8 mouse cellular contexts compared by ENCODE assay signal in the genomic region with DNA sequence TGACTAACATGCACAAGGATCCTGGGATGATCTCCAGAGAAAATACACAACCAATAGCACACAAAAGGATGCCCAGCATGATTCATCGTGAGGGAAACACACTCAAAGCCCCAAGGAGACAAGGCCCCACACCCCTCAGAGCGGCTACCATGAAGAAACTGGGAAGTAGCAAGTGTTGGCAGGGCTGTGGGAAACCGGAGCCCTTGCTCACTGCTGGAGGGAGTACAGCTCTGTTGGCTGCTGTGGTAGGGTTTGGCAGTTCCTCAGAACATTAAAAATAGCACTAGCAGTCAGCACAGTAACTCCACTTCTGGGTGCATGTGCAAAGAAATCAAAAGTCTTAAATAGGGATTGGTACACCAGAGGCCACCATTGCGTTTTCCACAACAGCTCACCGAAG. TPM values are rescaled to one million over a fixed set of nuclear protein-coding genes. Genes with fewer than 3 reads are reported as not detected.
DNase-seq lines count a peak whose midpoint lies in the region; ATAC-seq and TF ChIP-seq lines count a peak whose summit lies in the region.

No protein-coding gene starts in this region.

- intact Hi-C loops in gastrocnemius, postnatal 14 days (cut with DNase I; ENCODE audit: low total_unique reads), result no loop called here

- H3K36me3 ChIP-seq in hindbrain, postnatal 0 days (ENCODE audit: insufficient read depth, low read length), result peaks cover under 1% of the 10 kb centered on the region; the same call in 1 of the 2 replicates
- H3K36me3 ChIP-seq in hindbrain, embryonic 14.5 days (replicated peaks; ENCODE audit: control insufficient read depth, insufficient read depth), result peaks cover 18% of the 10 kb centered on the region; the same call in 1 of the 2 replicates
- 0 out of 2 replicates have a peak, but pooled peaks cover 4% of the 10 kb centered on the region for H3K36me3 ChIP-seq in midbrain, embryonic 16.5 days (ENCODE audit: control insufficient read depth, insufficient read depth, low read length)

- ATAC-seq in hindbrain, postnatal 0 days, result no peak
- ATAC-seq in hindbrain, embryonic 14.5 days (ENCODE audit: low FRiP score), result no peak
- ATAC-seq in midbrain, embryonic 16.5 days, result no peak

- WGBS in hindbrain, postnatal 0 days, result 66% methylated on average over 5 of the region's 5 CpGs
- 86% methylated on average over 5 of the region's 5 CpGs for WGBS in hindbrain, embryonic 14.5 days
- WGBS in midbrain, embryonic 16.5 days, result 89% methylated on average over 5 of the region's 5 CpGs

- peak; percentile 37 for DNase-seq in hindbrain, postnatal 0 days (ENCODE audit: low spot score)
- DNase-seq in hindbrain, embryonic 14.5 days (ENCODE audit: low spot score), result no peak
- peak; percentile 91 for DNase-seq in adipocyte (ENCODE audit: low spot score)
- DNase-seq in gastrocnemius, postnatal 14 days, result peak; percentile 89
- DNase-seq in layer of hippocampus, postnatal 14 days (ENCODE audit: low spot score in 2 of 2), result peak; percentile 51 to 80
- DNase-seq in naive thymus-derived CD4-positive, alpha-beta T cell, adult 2 months (ENCODE audit: low read depth), result peak; percentile 35
- no peak for DNase-seq in T-cell, adult 2 months (ENCODE audit: low spot score)

- no peaks in the 10 kb centered on the region for H3K27me3 ChIP-seq in hindbrain, postnatal 0 days (ENCODE audit: insufficient read depth, low read length)
- no peaks in the 10 kb centered on the region for H3K27me3 ChIP-seq in hindbrain, embryonic 14.5 days (ENCODE audit: control insufficient read depth, insufficient read depth, low read length)
- H3K27me3 ChIP-seq in midbrain, embryonic 16.5 days (ENCODE audit: control insufficient read depth, insufficient read depth, low read depth, low read length), result no peaks in the 10 kb centered on the region

- no peaks in the 10 kb centered on the region for H3K9me3 ChIP-seq in hindbrain, postnatal 0 days (ENCODE audit: low read length)
- H3K9me3 ChIP-seq in hindbrain, embryonic 14.5 days (ENCODE audit: control insufficient read depth, low read length), result no peaks in the 10 kb centered on the region
- H3K9me3 ChIP-seq in midbrain, embryonic 16.5 days (replicated peaks; ENCODE audit: control insufficient read depth, low read length, poor library complexity, severe bottlenecking), result no peaks in the 10 kb centered on the region

- H3K27ac ChIP-seq in hindbrain, postnatal 0 days, result no peak overlapping the region; the same call in 1 of the 2 replicates
- H3K27ac ChIP-seq in hindbrain, embryonic 14.5 days, result no peak overlapping the region
- H3K27ac ChIP-seq in midbrain, embryonic 16.5 days (ENCODE audit: low read length), result no peak overlapping the region

- H3K9ac ChIP-seq in hindbrain, postnatal 0 days (replicated peaks; ENCODE audit: low read length), result no peak overlapping the region
- no peak overlapping the region for H3K9ac ChIP-seq in hindbrain, embryonic 14.5 days
- no peak overlapping the region for H3K9ac ChIP-seq in midbrain, embryonic 16.5 days (ENCODE audit: low read depth, low read length)

- TF ChIP-seq CTCF in hindbrain, postnatal 0 days (IDR thresholded peaks at IDR 0.05; ENCODE audit: low read depth), result no peak

- no peaks in the 10 kb centered on the region; the same call in 1 of the 2 replicates for H3K4me1 ChIP-seq in hindbrain, postnatal 0 days (ENCODE audit: insufficient read depth, low read length)
- H3K4me1 ChIP-seq in hindbrain, embryonic 14.5 days (replicated peaks; ENCODE audit: control insufficient read depth, insufficient read depth, low read length), result no peaks in the 10 kb centered on the region
- H3K4me1 ChIP-seq in midbrain, embryonic 16.5 days (ENCODE audit: control insufficient read depth, insufficient read depth, low read length), result peaks cover 4% of the 10 kb centered on the region; the same call in 1 of the 2 replicates

- H3K4me2 ChIP-seq in hindbrain, postnatal 0 days (ENCODE audit: low read depth, low read length), result no peak overlapping the region
- no peak overlapping the region for H3K4me2 ChIP-seq in hindbrain, embryonic 14.5 days (replicated peaks)
- no peak overlapping the region for H3K4me2 ChIP-seq in midbrain, embryonic 16.5 days (ENCODE audit: low read length)

- no peak overlapping the region for H3K4me3 ChIP-seq in hindbrain, postnatal 0 days (ENCODE audit: low read length)
- no peak overlapping the region for H3K4me3 ChIP-seq in hindbrain, embryonic 14.5 days (replicated peaks; ENCODE audit: low read length)
- H3K4me3 ChIP-seq in midbrain, embryonic 16.5 days (ENCODE audit: low read depth, low read length), result no peak overlapping the region

RNA-seq across cellular contexts. Expression of a gene that starts 34.8 kb away (rescaled TPM):
- 5.0 and 9.5 TPM in 2 replicates for total RNA-seq in hindbrain, postnatal 0 days (2014; rRNA removed)
- 4.4 and 5.3 TPM in 2 replicates for polyA plus RNA-seq in hindbrain, postnatal 0 days (2015; fragmentation: Nextera tagmentation; extraction: Ambion mirVana)
- polyA plus RNA-seq in hindbrain, embryonic 14.5 days (2014; fragmentation: Nextera tagmentation; extraction: Ambion mirVana), result 5.6 and 6.6 TPM in 2 replicates
- total RNA-seq in gastrocnemius, postnatal 14 days (2021), result 100 to 1,000 TPM in 1 of 2 experiments, 10 to 100 TPM in 1; 91.3 to 101 TPM
- 1 to 10 TPM; 7.0 to 9.3 TPM for total RNA-seq in layer of hippocampus, postnatal 14 days (2021)
- polyA plus RNA-seq in midbrain, embryonic 16.5 days (2015; fragmentation: Nextera tagmentation; extraction: Ambion mirVana), result 4.6 and 4.9 TPM in 2 replicates

RNA-seq across cellular contexts. Expression of a gene that starts 45.5 kb away (rescaled TPM):
- total RNA-seq in hindbrain, postnatal 0 days (2014; rRNA removed), result 6.2 and 8.5 TPM in 2 replicates
- 3.4 and 3.8 TPM in 2 replicates for polyA plus RNA-seq in hindbrain, postnatal 0 days (2015; fragmentation: Nextera tagmentation; extraction: Ambion mirVana)
- 7.9 and 8.8 TPM in 2 replicates for polyA plus RNA-seq in hindbrain, embryonic 14.5 days (2014; fragmentation: Nextera tagmentation; extraction: Ambion mirVana)
- 1 to 10 TPM; 7.9 to 8.8 TPM for total RNA-seq in gastrocnemius, postnatal 14 days (2021)
- 10 to 100 TPM; 18.7 to 19.4 TPM for total RNA-seq in layer of hippocampus, postnatal 14 days (2021)
- 5.9 and 7.7 TPM in 2 replicates for polyA plus RNA-seq in midbrain, embryonic 16.5 days (2015; fragmentation: Nextera tagmentation; extraction: Ambion mirVana)

RNA-seq across cellular contexts. Expression of a gene that starts 56.3 kb away (rescaled TPM):
- 76.5 and 82.1 TPM in 2 replicates for total RNA-seq in hindbrain, postnatal 0 days (2014; rRNA removed)
- polyA plus RNA-seq in hindbrain, postnatal 0 days (2015; fragmentation: Nextera tagmentation; extraction: Ambion mirVana), result 124 and 127 TPM in 2 replicates
- polyA plus RNA-seq in hindbrain, embryonic 14.5 days (2014; fragmentation: Nextera tagmentation; extraction: Ambion mirVana), result 113 and 114 TPM in 2 replicates
- total RNA-seq in gastrocnemius, postnatal 14 days (2021), result 100 to 1,000 TPM; 121 to 127 TPM
- total RNA-seq in layer of hippocampus, postnatal 14 days (2021), result 100 to 1,000 TPM; 109 to 115 TPM
- 108 and 110 TPM in 2 replicates for polyA plus RNA-seq in midbrain, embryonic 16.5 days (2015; fragmentation: Nextera tagmentation; extraction: Ambion mirVana)

RNA-seq across cellular contexts. Expression of a gene that starts 59.4 kb away (rescaled TPM):
- total RNA-seq in hindbrain, postnatal 0 days (2014; rRNA removed), result 0.31 and 0.72 TPM in 2 replicates
- 0.15 and 0.24 TPM in 2 replicates for polyA plus RNA-seq in hindbrain, postnatal 0 days (2015; fragmentation: Nextera tagmentation; extraction: Ambion mirVana)
- polyA plus RNA-seq in hindbrain, embryonic 14.5 days (2014; fragmentation: Nextera tagmentation; extraction: Ambion mirVana), result 0.16 TPM in 2 replicates
- not detected for total RNA-seq in gastrocnemius, postnatal 14 days (2021)
- total RNA-seq in layer of hippocampus, postnatal 14 days (2021), result under 1 TPM; 0.46 to 0.50 TPM
- polyA plus RNA-seq in midbrain, embryonic 16.5 days (2015; fragmentation: Nextera tagmentation; extraction: Ambion mirVana), result 0.14 and 0.15 TPM in 2 replicates

Comparison
In these comparisons a context has a peak if more than half of its experiments do, and no peak if none do; other contexts are left out.
1. DNase-seq: peak in hindbrain, postnatal 0 days (single experiment), adipocyte (single experiment), gastrocnemius, postnatal 14 days (single experiment), layer of hippocampus, postnatal 14 days (2 of 2) and naive thymus-derived CD4-positive, alpha-beta T cell, adult 2 months (single experiment); none in hindbrain, embryonic 14.5 days (single experiment) and T-cell, adult 2 months (single experiment).